Mouse (Mus musculus) gastrocnemius, postnatal 14 days (tissue): ENCODE measurements around the gene Slc16a11. TPM values are rescaled to one million over a fixed set of nuclear protein-coding genes. Genes with fewer than 3 reads are reported as not detected.
A peak's percentile ranks its signal among the peaks of the same experiment; 100 is the strongest.

Experiments
- DNase-seq: peaks from one replicate; pipeline ENCODE4 v3.0.0; 2021; ENCODE audit warnings: mixed read lengths
- intact Hi-C: fragments of 180-260 bp; cut with DNase I; formaldehyde crosslinking; loops from one replicate; pipeline ENCODE4 v1.15.1; 2025; ENCODE audit warnings: low total_unique reads
- microRNA-seq, 2 experiments: library from miRNA; unstranded; fragments of <30 nt; microRNA quantifications; one replicate each; pipeline ENCODE4 v1.2.0; 2021
- total RNA-seq, 2 experiments: library from RNA; stranded (reverse); gene quantifications; 2 replicates each; pipeline ENCODE4 v1.2.3; 2021

The Slc16a11 gene
- total RNA-seq, 2 experiments from 2014 or later: 0.22 TPM; not detected in 1

- DNase-seq: peak; percentile 62
- intact Hi-C loops: no loop called here
Observed at GRCm38 (mm10) chr11:70239541-70240279, 27.2 kb downstream of the Slc16a11 start, which contains the start of the genes Gm21988 and Rnasek. Gm21988 (minus strand) TSS chr11:70239830. Rnasek (minus strand) TSS chr11:70239842.

GRCm38 (mm10) chr11:70242591-70242990 is 30.0 kb downstream of the Slc16a11 start:
- intact Hi-C loops: no loop called here

GRCm38 (mm10) chr11:70247136-70247845 is 34.7 kb downstream of the Slc16a11 start:
- intact Hi-C loops: no loop called here
- no peak for DNase-seq

More at GRCm38 (mm10) chr11:70242591-70242990, 30.0 kb downstream of the Slc16a11 start:
- DNase-seq: no peak

GRCm38 (mm10) chr11:70250150-70250549 is 37.6 kb downstream of the Slc16a11 start:
- DNase-seq: no peak
- intact Hi-C loops: loop anchor here (5.0 kb wide), 1 partner anchor 62 kb away; no protein-coding TSS in a partner anchor

GRCm38 (mm10) chr11:70251853-70252252 is 39.3 kb downstream of the Slc16a11 start:
- intact Hi-C loops: loop anchor here (5.0 kb wide), 1 partner anchor 60 kb away; no protein-coding TSS in a partner anchor
- no peak for DNase-seq

- DNase-seq: no peak
- intact Hi-C loops: loop anchor here (5.0 kb wide), 1 partner anchor 58 kb away; no protein-coding TSS in a partner anchor
Observed at GRCm38 (mm10) chr11:70254337-70254736, 41.8 kb downstream of the Slc16a11 start.

- intact Hi-C loops: loop anchor here (5.0 kb wide), 1 partner anchor 57 kb away; no protein-coding TSS in a partner anchor
- DNase-seq: peak; percentile 38
Observed at GRCm38 (mm10) chr11:70254931-70255531, 42.5 kb downstream of the Slc16a11 start, which contains the start of gene Alox12. Alox12 (minus strand) TSS chr11:70255353.

- intact Hi-C loops: no loop called here
- no peak for DNase-seq
Observed at GRCm38 (mm10) chr11:70259035-70259434, 46.5 kb downstream of the Slc16a11 start.

- intact Hi-C loops: no loop called here
Observed at GRCm38 (mm10) chr11:70265252-70265651, 52.7 kb downstream of the Slc16a11 start.

GRCm38 (mm10) chr11:70265819-70266218 is 53.3 kb downstream of the Slc16a11 start:
- intact Hi-C loops: no loop called here
- DNase-seq: no peak

More at GRCm38 (mm10) chr11:70265252-70265651, 52.7 kb downstream of the Slc16a11 start:
- no peak for DNase-seq

Small RNA genes within 50 kb of the gene (microRNA-seq; reads per million reads assigned to microRNA genes)
- gene Mir195a (3,028 to 10,650 reads per million in 2 experiments), gene Mir497 (0 reads per million in 2 experiments), gene Mir497b (0 reads per million in 2 experiments)

Other genes starting within 250 kb of the Slc16a11 start
- gene Cldn7, start 248.0 kb upstream of the Slc16a11 start, total RNA-seq: under 1 TPM in 1 of 2 experiments, not detected in 1; 0.72 TPM
- gene Ctdnep1, start 231.6 kb upstream of the Slc16a11 start, total RNA-seq: 100 to 1,000 TPM; 185 to 209 TPM
- gene Elp5, start 230.2 kb upstream of the Slc16a11 start, total RNA-seq: 10 to 100 TPM; 43.0 to 52.9 TPM
- gene Gabarap, start 221.6 kb upstream of the Slc16a11 start, total RNA-seq: 100 to 1,000 TPM; 170 to 180 TPM
- 10 to 100 TPM; 20.4 to 20.7 TPM for gene Phf23, start 217.0 kb upstream of the Slc16a11 start, total RNA-seq
- 1 to 10 TPM; 5.1 to 7.8 TPM for gene Dvl2, start 212.2 kb upstream of the Slc16a11 start, total RNA-seq
- gene Acadvl, start 197.3 kb upstream of the Slc16a11 start, total RNA-seq: 100 to 1,000 TPM; 266 to 408 TPM
- gene Dlg4, start 195.8 kb upstream of the Slc16a11 start, total RNA-seq: 1 to 10 TPM; 8.7 to 9.2 TPM
- gene Asgr1, start 158.7 kb upstream of the Slc16a11 start, total RNA-seq: not detected
- not detected for gene Asgr2, start 120.1 kb upstream of the Slc16a11 start, total RNA-seq
- gene Mgl2, start 82.4 kb upstream of the Slc16a11 start, total RNA-seq: 1 to 10 TPM; 1.9 to 3.1 TPM
- gene Clec10a, start 56.6 kb upstream of the Slc16a11 start, total RNA-seq: 1 to 10 TPM; 1.8 to 3.1 TPM
- gene Slc16a13, start 8.3 kb downstream of the Slc16a11 start, total RNA-seq: 1 to 10 TPM in 1 of 2 experiments, under 1 TPM in 1; 0.53 to 1.5 TPM
- 10 to 100 TPM; 12.4 to 13.7 TPM for gene Bcl6b, start 17.0 kb downstream of the Slc16a11 start, total RNA-seq
- gene 0610010K14Rik, start 25.2 kb downstream of the Slc16a11 start, total RNA-seq: 10 to 100 TPM; 29.7 to 37.4 TPM
- gene Gm21988, start 27.1 kb downstream of the Slc16a11 start, total RNA-seq: 1 to 10 TPM; 2.6 to 2.7 TPM
- gene Rnasek, start 27.1 kb downstream of the Slc16a11 start, total RNA-seq: 10 to 100 TPM; 96.0 to 96.9 TPM
- 1 to 10 TPM in 1 of 2 experiments, under 1 TPM in 1; 1.00 to 1.2 TPM for gene Alox12, start 42.6 kb downstream of the Slc16a11 start, total RNA-seq
- under 1 TPM in 1 of 2 experiments, not detected in 1; 0.09 TPM for gene Alox12e, start 109.9 kb downstream of the Slc16a11 start, total RNA-seq
- not detected for gene Alox15, start 139.3 kb downstream of the Slc16a11 start, total RNA-seq
- gene Pelp1, start 197.3 kb downstream of the Slc16a11 start, total RNA-seq: 10 to 100 TPM; 14.9 to 18.6 TPM
- 1 to 10 TPM; 8.3 to 9.7 TPM for gene Arrb2, start 219.9 kb downstream of the Slc16a11 start, total RNA-seq
- 1 to 10 TPM; 6.2 to 6.5 TPM for gene Med11, start 239.2 kb downstream of the Slc16a11 start, total RNA-seq
- under 1 TPM; 0.31 to 0.84 TPM for gene Zmynd15, start 246.7 kb downstream of the Slc16a11 start, total RNA-seq
- gene Cxcl16, start 247.2 kb downstream of the Slc16a11 start, total RNA-seq: 1 to 10 TPM; 2.6 to 3.1 TPM